Mouse (Mus musculus) cerebellum, adult 18-20 months (tissue): ENCODE measurements around the gene Grn.

Experiments used
- DNase-seq, 2 experiments: peaks; one replicate each; pipeline ENCODE4 v3.0.0; 2021

Grn gene

GRCm38 (mm10) chr11:102443740-102444139 is 13.6 kb downstream of the Grn start:
- peak in 1 of 2 experiments; percentile 23 for DNase-seq

GRCm38 (mm10) chr11:102444321-102444720 is 14.2 kb downstream of the Grn start:
- no peak for DNase-seq

GRCm38 (mm10) chr11:102444781-102445180 is 14.7 kb downstream of the Grn start:
- DNase-seq, result peak in 1 of 2 experiments; percentile 14

- peak; percentile 33 to 49 for DNase-seq
These were observed 15.3 kb downstream of the Grn start for GRCm38 (mm10) chr11:102445264-102445890.

GRCm38 (mm10) chr11:102445891-102446361 is 15.8 kb downstream of the Grn start:
- DNase-seq, result peak; percentile 43 to 54

GRCm38 (mm10) chr11:102446581-102447461 is 16.7 kb downstream of the Grn start:
- DNase-seq, result peak; percentile 71 to 80

GRCm38 (mm10) chr11:102447497-102447896 is 17.4 kb downstream of the Grn start, which contains the start of gene Fam171a2:
Fam171a2 (minus strand) TSS chr11:102447682.
- DNase-seq, result peak; percentile 80 to 93

- DNase-seq, result peak in 1 of 2 experiments; percentile 38
These were observed 18.2 kb downstream of the Grn start for GRCm38 (mm10) chr11:102448327-102448726.

- peak; percentile 58 to 71 for DNase-seq
These were observed 19.2 kb downstream of the Grn start for GRCm38 (mm10) chr11:102449043-102450008.

GRCm38 (mm10) chr11:102453131-102453530 is 23.0 kb downstream of the Grn start:
- DNase-seq, result no peak

- peak; percentile 67 to 77 for DNase-seq
These were observed 25.8 kb downstream of the Grn start for GRCm38 (mm10) chr11:102455740-102456396.

- DNase-seq, result no peak
These were observed 30.4 kb downstream of the Grn start for GRCm38 (mm10) chr11:102460541-102460940.

GRCm38 (mm10) chr11:102461764-102462163 is 31.6 kb downstream of the Grn start:
- no peak for DNase-seq

- DNase-seq, result no peak
These were observed 34.8 kb downstream of the Grn start for GRCm38 (mm10) chr11:102464901-102465300.

GRCm38 (mm10) chr11:102465713-102466436 is 35.8 kb downstream of the Grn start:
- DNase-seq, result peak in 1 of 2 experiments; percentile 35

GRCm38 (mm10) chr11:102467041-102467631 is 37.0 kb downstream of the Grn start:
- DNase-seq, result peak; percentile 90 to 91

GRCm38 (mm10) chr11:102469648-102470357 is 39.7 kb downstream of the Grn start, which contains the start of gene Itga2b:
Itga2b (minus strand) TSS chr11:102470122.
- DNase-seq, result no peak

- DNase-seq, result no peak
These were observed 44.9 kb downstream of the Grn start for GRCm38 (mm10) chr11:102475027-102475426.

GRCm38 (mm10) chr11:102478671-102479070 is 48.6 kb downstream of the Grn start:
- DNase-seq, result no peak

- DNase-seq, result no peak
These were observed 49.5 kb downstream of the Grn start for GRCm38 (mm10) chr11:102479581-102479980.
